8 mouse cellular contexts compared by ENCODE assay signal in genomic region chr13:63901714-63902597, GRCm38 (mm10).
DNase-seq lines count a peak whose midpoint lies in the region; ATAC-seq lines count a peak whose summit lies in the region.

No protein-coding gene starts in this region.

- H3K36me3 ChIP-seq in hindbrain, embryonic 10.5 days, result no peaks in the 10 kb centered on the region; the same call in 1 of the 2 replicates
- peaks cover 8% of the 10 kb centered on the region; the same call in 1 of the 2 replicates for H3K36me3 ChIP-seq in limb, embryonic 13.5 days
- H3K36me3 ChIP-seq in midbrain, embryonic 15.5 days (replicated peaks), result no peaks in the 10 kb centered on the region; the same call in 1 of the 2 replicates

- no peaks in the 10 kb centered on the region for H3K9me3 ChIP-seq in hindbrain, embryonic 10.5 days
- no peaks in the 10 kb centered on the region for H3K9me3 ChIP-seq in limb, embryonic 13.5 days
- H3K9me3 ChIP-seq in midbrain, embryonic 15.5 days, result no peaks in the 10 kb centered on the region

- peak; percentile 84 for ATAC-seq in limb, embryonic 13.5 days (ENCODE audit: low FRiP score, low read depth)
- ATAC-seq in midbrain, embryonic 15.5 days (replicated peaks), result peak; percentile 89

- DNase-seq in embryo, embryonic 10.5 days (ENCODE audit: low spot score), result peak; percentile 22
- DNase-seq in embryo, embryonic 10 days (ENCODE audit: low spot score), result no peak
- DNase-seq in cerebellum, adult 8-10 months, result peak; percentile 69
- peak; percentile 42 to 46 for DNase-seq in frontal cortex, postnatal 36 days (ENCODE audit: low spot score in 2 of 2)
- DNase-seq in hindbrain, embryonic 10.5 days (ENCODE audit: low spot score), result peak; percentile 28
- DNase-seq in B cell, adult 2 months, result no peak

- peak overlapping the region; percentile 42 for H3K4me3 ChIP-seq in hindbrain, embryonic 10.5 days
- peak overlapping the region; percentile 26 for H3K4me3 ChIP-seq in limb, embryonic 13.5 days
- peak overlapping the region; percentile 38 for H3K4me3 ChIP-seq in midbrain, embryonic 15.5 days

- H3K27ac ChIP-seq in hindbrain, embryonic 10.5 days, result peak overlapping the region; percentile 76
- peak overlapping the region; percentile 81 for H3K27ac ChIP-seq in limb, embryonic 13.5 days
- H3K27ac ChIP-seq in midbrain, embryonic 15.5 days, result peak overlapping the region; percentile 63; the same call in 1 of the 2 replicates

- H3K27me3 ChIP-seq in hindbrain, embryonic 10.5 days (ENCODE audit: insufficient read depth, poor library complexity, severe bottlenecking), result peaks cover 42% of the 10 kb centered on the region
- peaks cover 12% of the 10 kb centered on the region; the same call in 1 of the 2 replicates for H3K27me3 ChIP-seq in limb, embryonic 13.5 days
- peaks cover 29% of the 10 kb centered on the region for H3K27me3 ChIP-seq in midbrain, embryonic 15.5 days (replicated peaks)

- H3K9ac ChIP-seq in limb, embryonic 13.5 days, result peak overlapping the region; percentile 66
- peak overlapping the region; percentile 36; the same call in 1 of the 2 replicates for H3K9ac ChIP-seq in midbrain, embryonic 15.5 days

- peaks cover 19% of the 10 kb centered on the region for H3K4me1 ChIP-seq in hindbrain, embryonic 10.5 days (replicated peaks)
- peaks cover 25% of the 10 kb centered on the region for H3K4me1 ChIP-seq in limb, embryonic 13.5 days
- H3K4me1 ChIP-seq in midbrain, embryonic 15.5 days, result peaks cover 17% of the 10 kb centered on the region

- 11% methylated on average over 28 of the region's 28 CpGs for WGBS in hindbrain, embryonic 10.5 days
- 6% methylated on average over 28 of the region's 28 CpGs for WGBS in limb, embryonic 13.5 days
- WGBS in midbrain, embryonic 15.5 days, result 9% methylated on average over 28 of the region's 28 CpGs

- H3K4me2 ChIP-seq in limb, embryonic 13.5 days (replicated peaks), result peak overlapping the region; percentile 64
- H3K4me2 ChIP-seq in midbrain, embryonic 15.5 days, result peak overlapping the region; percentile 74

Comparison
In these comparisons a context has a peak if more than half of its experiments do, and no peak if none do; other contexts are left out.
1. DNase-seq: peak in embryo, embryonic 10.5 days (single experiment), cerebellum, adult 8-10 months (single experiment), frontal cortex, postnatal 36 days (2 of 2) and hindbrain, embryonic 10.5 days (single experiment); none in embryo, embryonic 10 days (single experiment) and B cell, adult 2 months (0 of 2).
2. Peak in every context shown above with its lines, with median percentiles within 50 percentile points of each other: H3K27ac ChIP-seq and H3K4me3 ChIP-seq.